Mouse (Mus musculus) macrophage (primary cell): ENCODE results near the gene Acaa1b. TPM values are rescaled to one million over a fixed set of nuclear protein-coding genes. Genes with fewer than 3 reads are reported as not detected.

Source experiments
- H3K27ac ChIP-seq: fragments of 350-480 bp; formaldehyde crosslinking; 2 replicates; pipeline ENCODE4 v1.9.0; 2021
- H3K36me3 ChIP-seq: fragments of 350-480 bp; formaldehyde crosslinking; 2 replicates; pipeline ENCODE4 v1.9.0; 2021; ENCODE audit errors: inconsistent target
- H3K4me3 ChIP-seq: fragments of 350-480 bp; formaldehyde crosslinking; 2 replicates; pipeline ENCODE4 v1.9.0; 2021; ENCODE audit errors: inconsistent target
- H3K79me2 ChIP-seq: fragments of 350-480 bp; formaldehyde crosslinking; 2 replicates; pipeline ENCODE4 v1.9.0; 2021; ENCODE audit errors: inconsistent target
- WGBS: methylation state at CpG from one replicate; pipeline ENCODE4 v1.1.7; 2026; ENCODE audit warnings: inconsistent platforms; ENCODE audit not compliant: missing documents; 5-methylcytosine and 5-hydroxymethylcytosine counted together
- polyA plus RNA-seq: library from polyadenylated mRNA; stranded (reverse); fragments of 250-400 nt; gene quantifications from 3 replicates; pipeline ENCODE4 v1.2.4, GENCODE M21; 2018; ENCODE audit warnings: inconsistent platforms
- total RNA-seq, 78 experiments: library from RNA; depleted of rRNA; stranded (reverse); fragments of 250-400 nt; gene quantifications; 1 replicate in 9 of 78; 2 replicates in 24 of 78; 3 replicates in 43 of 78; 4 replicates in 2 of 78; pipeline ENCODE4 v1.2.4; 2018; ENCODE audit warnings: inconsistent platforms in 56 of 78

Gene Acaa1b
- 1 to 10 TPM in 1 of 26 experiments, not detected in 25; 1.7 TPM for total RNA-seq (2018; cell fraction: chromatin; rRNA removed)
- under 1 TPM in 2 of 26 experiments, not detected in 24; 0.20 to 0.37 TPM for total RNA-seq (2018; cell fraction: cytosol; rRNA removed)
- total RNA-seq (2018; cell fraction: nucleus; rRNA removed) = not detected
- polyA plus RNA-seq = not detected in 3 replicates

DNA sequence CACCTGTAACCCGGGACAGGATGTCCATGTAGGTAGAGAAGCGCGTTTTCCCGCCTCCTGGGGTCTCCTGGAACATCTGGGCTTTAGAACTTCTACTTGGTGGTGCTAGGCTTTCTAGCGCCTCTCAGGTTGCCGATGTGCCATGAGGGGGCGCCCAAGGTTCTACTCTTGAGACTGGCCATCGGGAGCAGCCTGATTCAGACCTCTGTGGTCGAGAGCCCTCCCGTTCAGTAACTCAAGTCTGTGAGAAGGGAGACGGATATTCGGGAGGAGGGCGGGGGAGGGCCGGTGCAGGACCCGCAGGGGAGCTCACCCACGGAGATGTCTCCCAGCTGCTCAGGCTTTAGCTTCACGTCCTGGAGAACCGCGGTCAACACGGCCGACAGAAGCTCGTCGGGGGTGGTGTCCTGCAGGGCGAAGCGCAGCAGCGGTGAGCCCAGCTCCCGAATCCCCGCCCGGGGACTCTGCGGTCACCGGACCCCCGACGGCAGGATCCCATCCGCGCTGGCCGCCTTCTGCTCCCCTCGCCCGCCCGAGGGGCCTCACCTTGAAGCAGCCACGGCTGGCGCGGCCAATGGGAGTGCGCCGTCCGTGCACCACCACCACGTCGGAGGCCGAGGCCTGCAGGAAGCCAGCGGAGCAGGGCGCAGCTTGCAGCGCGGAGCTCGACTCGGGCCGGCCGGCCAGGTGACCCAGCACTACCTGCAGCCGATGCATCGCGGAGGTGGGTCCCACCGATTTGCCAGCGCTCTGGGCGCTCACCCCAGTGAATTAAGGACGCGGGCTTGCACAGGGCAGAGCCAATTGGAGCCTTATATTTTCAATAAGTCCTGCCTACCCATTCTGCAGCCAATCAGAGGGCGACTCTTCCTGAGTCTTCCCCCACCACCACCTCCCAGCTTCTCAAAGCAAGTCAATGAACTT is at the start of gene Acaa1b:
Acaa1b (minus strand) TSS at position 816 of the 924 bp plus-strand sequence.
- WGBS = 3% methylated on average over 64 of the region's 65 CpGs
- Histone ChIP-seq H3K4me3 (no peak within 1 kb of the TSS), H3K27ac (no peak within 1 kb of the TSS), H3K36me3 (no peaks in the 10 kb centered on the region), H3K79me2 (no peaks in the 10 kb centered on the region)

DNA sequence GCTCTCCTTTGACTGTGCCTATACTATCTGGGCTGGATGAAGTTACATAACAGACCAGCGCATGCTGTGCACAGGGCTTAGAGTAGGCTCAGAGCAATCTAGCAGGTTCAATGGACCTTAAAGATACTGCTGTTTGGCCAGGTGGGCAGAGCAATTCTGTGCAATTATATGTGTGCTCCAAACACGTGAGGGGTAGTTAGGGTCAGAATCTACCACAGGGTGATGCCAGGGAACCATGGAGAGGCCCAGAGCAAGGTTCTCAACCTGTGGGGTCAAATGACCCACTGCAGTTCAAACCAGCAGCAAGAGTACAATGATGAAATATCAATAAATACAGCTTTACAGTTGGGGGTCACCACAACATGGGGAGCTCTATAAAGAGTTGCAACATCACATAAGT is 49.8 kb upstream of the Acaa1b start:
- Histone ChIP-seq H3K4me3 (no peak overlapping the region), H3K27ac (no peak overlapping the region), H3K79me2 (no peaks in the 10 kb centered on the region), H3K36me3 (no peaks in the 10 kb centered on the region)
- 86% methylated on average over 2 of the region's 2 CpGs for whole genome bisulfite sequencing

DNA sequence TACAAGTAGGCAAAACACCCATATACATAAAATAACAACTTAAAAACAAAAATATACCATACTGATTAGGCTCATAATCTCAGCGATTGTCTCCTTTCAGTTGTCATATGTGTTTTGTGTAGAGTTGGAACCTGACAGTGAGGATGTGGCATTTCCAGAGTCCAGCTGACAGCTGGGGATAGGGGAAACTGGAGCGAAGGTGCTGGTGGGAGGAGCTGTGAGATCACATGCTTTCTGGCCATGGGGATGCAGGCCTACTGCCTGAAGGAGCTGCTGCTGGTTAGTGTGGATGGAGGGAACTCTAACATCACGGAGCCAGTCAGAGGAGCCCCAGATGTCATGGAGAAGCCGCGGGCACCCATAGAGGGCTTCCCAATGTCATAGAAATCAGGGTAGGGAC is 48.9 kb upstream of the Acaa1b start:
- Histone ChIP-seq H3K79me2 (no peaks in the 10 kb centered on the region), H3K4me3 (no peak overlapping the region), H3K36me3 (no peaks in the 10 kb centered on the region), H3K27ac (no peak overlapping the region)
- 96% methylated on average over 5 of the region's 5 CpGs for WGBS

DNA sequence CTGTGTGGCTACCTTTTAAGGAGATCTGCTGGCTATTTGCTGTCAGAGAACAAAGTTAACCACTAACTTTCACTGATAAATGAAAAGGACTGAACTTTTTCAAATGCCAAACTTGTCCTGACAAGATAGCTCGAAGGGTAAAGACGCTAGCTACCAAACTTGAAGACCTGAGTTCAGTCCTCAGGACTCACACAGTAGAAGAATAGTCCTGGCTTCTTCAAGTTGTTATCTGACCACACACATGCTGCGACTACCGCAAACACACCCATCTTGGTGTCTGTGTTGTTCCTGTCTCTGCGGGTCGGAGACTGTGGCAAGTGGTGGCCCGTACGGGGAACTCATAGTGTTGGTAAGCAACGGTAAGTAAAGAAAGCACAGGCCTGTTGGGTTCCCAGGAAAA is 46.7 kb upstream of the Acaa1b start:
- WGBS = 96% methylated on average over 9 of the region's 9 CpGs
- Histone ChIP-seq H3K4me3 (no peak overlapping the region), H3K79me2 (no peaks in the 10 kb centered on the region), H3K27ac (no peak overlapping the region), H3K36me3 (no peaks in the 10 kb centered on the region)

DNA sequence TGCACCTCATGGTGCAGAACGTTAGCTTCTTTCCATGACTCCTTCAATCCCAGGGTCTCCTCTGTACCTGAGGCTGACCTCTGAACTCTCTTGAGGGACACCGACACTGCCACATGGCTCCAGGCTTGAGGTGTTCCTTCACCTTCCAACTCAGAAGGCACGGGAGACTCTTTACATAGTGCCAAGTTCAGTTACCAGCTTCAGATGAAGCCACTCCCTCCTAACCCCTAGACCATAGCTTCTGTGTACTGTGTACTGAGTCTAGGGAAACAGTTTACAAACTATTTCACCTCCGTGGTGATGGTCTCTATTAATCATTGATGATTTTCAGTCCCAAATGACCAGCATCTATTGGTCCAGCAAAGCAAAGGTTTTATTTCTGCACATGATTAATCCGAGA is 44.8 kb upstream of the Acaa1b start:
- 91% methylated on average over 5 of the region's 5 CpGs for WGBS
- no peaks in the 10 kb centered on the region for H3K79me2 ChIP-seq
- no peak overlapping the region for H3K27ac ChIP-seq
- no peak overlapping the region for H3K4me3 ChIP-seq
- no peaks in the 10 kb centered on the region for H3K36me3 ChIP-seq

DNA sequence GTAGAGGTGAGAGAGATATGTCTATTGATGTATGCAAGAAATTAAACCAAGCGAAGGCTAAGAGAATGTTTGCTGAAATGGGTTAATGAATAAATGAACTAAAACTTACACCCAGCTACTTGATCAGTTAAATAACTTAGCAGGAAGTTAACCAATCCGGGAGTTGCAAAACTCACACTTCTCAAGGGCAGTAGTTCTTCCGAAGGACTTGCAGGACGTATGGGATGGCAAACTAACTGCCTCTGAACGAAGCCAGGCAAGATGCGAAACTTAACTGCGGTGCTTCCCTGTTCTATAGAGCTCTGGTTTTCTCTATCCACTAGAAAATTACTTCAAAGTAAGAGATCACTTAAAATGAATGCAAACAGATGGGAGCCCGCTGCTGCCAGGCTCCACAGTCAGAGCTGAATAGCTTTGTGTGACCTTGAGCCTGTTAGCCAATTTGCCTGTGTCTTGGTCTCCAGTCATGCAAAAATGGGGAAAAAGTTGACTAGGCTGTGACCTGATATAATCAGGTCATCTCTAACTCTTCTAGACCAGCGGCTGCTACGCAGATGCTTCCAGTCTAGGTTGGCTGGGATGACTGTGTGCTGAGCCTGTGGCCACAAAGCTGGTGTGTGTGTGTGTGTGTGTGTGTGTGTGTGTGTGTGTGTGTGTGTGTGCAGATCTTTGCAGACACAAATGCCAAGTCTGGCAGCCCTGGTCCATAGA is 42.4 kb upstream of the Acaa1b start:
- Histone ChIP-seq H3K4me3 (no peak overlapping the region), H3K27ac (no peak overlapping the region), H3K36me3 (no peaks in the 10 kb centered on the region), H3K79me2 (no peaks in the 10 kb centered on the region)
- WGBS = 73% methylated on average over 10 of the region's 10 CpGs

DNA sequence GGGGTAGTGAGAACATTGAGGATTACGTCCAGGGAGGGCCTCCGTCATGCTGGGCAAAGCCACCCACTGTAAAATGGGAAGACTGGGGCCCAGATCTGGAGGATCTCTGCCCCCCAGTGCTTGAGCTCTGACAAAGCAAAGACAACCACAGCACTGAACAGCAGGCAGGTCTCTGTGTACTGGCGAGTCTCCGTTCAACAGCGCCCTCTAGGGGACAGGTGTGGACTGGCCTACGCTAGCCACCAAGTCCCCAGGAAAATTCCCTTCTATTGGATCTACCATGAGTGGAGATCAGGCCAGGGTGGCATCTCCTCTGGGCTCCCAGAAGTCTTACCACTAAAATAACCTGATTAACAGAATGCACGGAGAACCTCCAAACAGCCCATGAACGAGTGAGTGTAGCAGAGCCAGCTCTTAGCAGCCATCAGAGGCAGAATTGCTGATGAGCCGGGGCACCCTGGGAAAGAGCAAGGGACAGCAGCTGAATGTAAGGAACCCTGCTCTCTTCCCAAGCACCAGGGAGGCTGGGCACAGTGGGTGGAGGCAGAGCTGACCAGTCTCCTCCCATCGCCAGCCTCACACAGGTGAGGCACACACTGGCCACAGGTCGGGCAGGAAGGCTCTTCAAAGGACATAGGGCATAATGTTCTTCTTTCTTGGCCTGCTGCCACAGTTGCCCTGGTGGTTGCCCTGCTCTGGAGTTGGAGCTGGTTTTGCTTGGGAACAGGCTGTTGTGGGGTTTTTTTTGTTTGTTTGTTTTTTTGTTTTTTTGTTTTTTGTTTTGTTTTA is 35.5 kb upstream of the Acaa1b start:
- H3K36me3 ChIP-seq = no peaks in the 10 kb centered on the region
- no peaks in the 10 kb centered on the region for H3K79me2 ChIP-seq
- no peak overlapping the region for H3K27ac ChIP-seq
- 48% methylated on average over 11 of the region's 11 CpGs for WGBS
- H3K4me3 ChIP-seq = no peak overlapping the region

DNA sequence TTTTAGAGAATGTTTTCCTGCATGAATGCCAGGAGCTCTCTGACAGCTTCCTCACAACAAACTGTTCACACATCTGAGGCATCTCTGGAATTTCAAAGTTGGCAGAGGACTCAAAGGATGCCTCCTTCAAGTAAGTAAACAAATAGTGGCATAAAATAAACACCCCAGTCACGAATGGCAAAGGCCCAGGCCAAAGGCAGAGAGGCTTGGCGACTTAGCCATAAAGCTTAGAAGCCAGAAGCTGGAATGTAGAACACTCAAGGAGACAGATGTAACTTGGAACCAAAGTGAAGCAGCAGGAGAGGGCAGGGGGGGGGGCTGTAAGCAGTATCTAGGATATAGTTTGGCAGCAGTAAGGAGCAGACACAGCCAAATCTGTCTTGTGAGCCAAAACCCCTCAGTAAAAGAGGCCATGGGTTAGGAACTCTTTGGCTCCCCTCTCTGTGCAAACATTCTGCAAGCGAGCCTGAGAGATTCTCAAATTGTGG is 24.4 kb upstream of the Acaa1b start:
- WGBS = 65% methylated on average over 3 of the region's 3 CpGs
- no peaks in the 10 kb centered on the region for H3K79me2 ChIP-seq
- H3K27ac ChIP-seq = no peak overlapping the region
- no peaks in the 10 kb centered on the region for H3K36me3 ChIP-seq
- H3K4me3 ChIP-seq = no peak overlapping the region

DNA sequence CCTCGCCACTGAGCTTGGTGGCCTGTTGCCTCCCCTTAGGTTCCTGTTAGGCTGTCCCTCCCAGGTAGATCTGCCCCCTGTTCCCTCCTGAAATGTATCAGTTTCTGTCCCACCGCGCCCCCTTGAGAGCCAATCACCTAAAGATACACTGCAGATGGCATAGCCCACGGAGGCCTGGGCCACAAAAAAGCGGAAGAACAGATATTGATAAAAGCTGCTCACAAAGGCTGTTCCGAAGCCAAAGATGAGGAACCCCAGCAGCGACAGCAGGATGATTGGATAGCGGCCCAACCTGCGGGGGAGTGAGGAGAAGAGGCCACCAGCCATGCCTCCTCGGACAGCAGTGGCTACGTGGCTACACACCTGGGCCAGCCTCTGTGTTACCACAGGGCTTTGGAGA is 22.4 kb upstream of the Acaa1b start:
- WGBS = 95% methylated on average over 11 of the region's 11 CpGs
- H3K36me3 ChIP-seq = no peaks in the 10 kb centered on the region
- H3K27ac ChIP-seq = no peak overlapping the region
- H3K4me3 ChIP-seq = no peak overlapping the region
- H3K79me2 ChIP-seq = no peaks in the 10 kb centered on the region

DNA sequence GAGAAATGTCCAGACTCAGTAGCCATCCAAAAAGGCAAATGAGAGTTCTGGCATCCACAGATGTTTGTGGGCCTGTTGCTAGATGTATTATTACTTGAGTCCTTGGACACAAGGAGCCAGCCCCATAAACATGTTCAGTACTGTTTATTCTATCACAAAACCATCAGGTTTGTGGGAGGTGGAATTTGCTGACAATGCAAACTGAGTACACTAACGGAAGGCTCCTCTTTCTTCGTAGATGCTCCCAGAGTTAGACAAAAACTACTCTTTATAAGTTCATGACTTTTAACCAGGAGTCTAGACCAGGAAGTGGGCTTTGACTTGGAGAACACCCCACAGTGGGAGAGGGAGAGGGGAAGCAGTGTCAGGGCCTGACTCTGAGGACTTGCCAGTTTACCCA is 10.7 kb upstream of the Acaa1b start:
- Histone ChIP-seq H3K27ac (no peak overlapping the region), H3K4me3 (no peak overlapping the region), H3K79me2 (no peaks in the 10 kb centered on the region), H3K36me3 (no peaks in the 10 kb centered on the region)
- 100% methylated on average over 2 of the region's 2 CpGs for WGBS

DNA sequence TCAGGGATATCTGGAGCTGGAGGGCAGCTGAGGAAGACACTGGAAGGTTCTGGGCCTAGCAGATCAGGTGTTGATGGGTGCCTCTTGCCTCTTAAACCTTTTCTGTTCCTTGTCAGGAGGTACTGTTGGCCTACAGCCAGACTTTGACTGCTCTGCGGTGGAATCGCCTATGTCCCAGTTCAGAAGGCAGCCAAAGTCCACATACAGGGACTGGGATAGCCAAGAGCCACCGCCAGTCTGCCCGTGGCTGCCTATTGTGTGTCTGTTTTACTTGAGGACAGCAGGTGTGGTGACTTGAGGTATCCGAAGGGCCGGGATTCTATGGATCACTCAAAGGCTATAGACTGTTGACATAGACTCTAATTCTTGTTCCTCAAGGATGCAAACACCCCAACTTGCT is 8.7 kb upstream of the Acaa1b start:
- Histone ChIP-seq H3K4me3 (no peak overlapping the region), H3K79me2 (no peaks in the 10 kb centered on the region), H3K36me3 (no peaks in the 10 kb centered on the region), H3K27ac (no peak overlapping the region)
- 95% methylated on average over 6 of the region's 6 CpGs for WGBS

DNA sequence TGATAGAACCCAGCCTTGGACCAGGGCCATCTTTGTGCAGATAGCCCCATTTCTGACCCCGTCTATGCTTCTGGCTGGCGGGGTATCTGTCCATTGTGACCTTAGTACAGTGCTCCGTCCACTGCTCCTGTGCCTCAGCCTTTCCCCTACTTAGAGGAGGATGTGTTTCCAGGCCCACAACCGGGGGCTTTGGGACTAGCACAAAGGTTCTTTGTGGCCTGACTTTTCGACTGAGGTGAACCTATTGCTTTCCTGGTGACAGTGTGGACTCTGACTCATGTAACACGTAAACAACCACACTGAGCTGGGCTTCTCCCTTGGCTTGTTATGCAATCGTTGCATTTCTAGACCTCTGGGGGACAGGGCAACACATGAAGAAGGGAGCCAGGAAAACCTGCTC is 7.8 kb upstream of the Acaa1b start:
- Histone ChIP-seq H3K79me2 (no peaks in the 10 kb centered on the region), H3K4me3 (no peak overlapping the region), H3K36me3 (no peaks in the 10 kb centered on the region), H3K27ac (no peak overlapping the region)
- WGBS = 76% methylated on average over 7 of the region's 7 CpGs

DNA sequence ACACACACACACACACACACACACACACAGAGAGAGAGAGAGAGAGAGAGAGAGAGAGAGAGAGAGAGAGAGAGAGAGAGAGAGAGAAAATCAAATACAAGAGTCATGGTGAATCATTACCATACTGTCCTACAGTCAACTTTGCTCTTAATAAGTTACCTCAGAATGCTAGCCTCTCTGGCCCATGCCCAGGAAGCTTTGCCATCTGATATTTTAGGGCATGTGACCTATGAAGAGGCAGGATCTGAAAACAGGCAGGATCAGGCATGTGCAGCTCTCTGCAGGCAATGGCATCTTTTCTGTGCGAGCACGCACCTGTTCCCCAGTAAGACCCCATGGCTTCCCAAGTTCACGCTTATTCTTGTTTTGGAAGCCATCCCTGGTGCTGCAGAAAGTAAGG is 3.8 kb upstream of the Acaa1b start:
- Histone ChIP-seq H3K79me2 (no peaks in the 10 kb centered on the region), H3K27ac (no peak overlapping the region), H3K4me3 (no peak overlapping the region), H3K36me3 (no peaks in the 10 kb centered on the region)
- WGBS = 93% methylated on average over 3 of the region's 3 CpGs

DNA sequence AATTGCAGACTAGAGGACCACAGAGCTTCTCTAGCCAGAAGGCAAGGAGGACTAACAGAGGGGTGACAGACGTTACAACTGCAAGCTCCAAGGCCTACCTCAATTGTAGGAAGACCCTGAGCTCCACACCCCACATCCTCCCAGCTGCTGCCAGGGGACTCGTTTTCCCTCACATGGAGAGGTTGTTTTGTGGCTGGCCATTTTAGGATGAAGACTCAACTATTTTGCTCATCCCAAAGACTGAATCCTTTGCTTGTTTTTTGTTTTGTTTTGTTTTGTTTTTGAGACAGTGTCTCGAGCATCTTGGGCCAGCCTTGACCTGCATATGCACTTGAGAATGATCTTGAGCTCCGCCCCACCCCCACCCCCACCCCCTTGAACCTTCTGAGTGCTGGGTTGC is 2.0 kb upstream of the Acaa1b start, which contains the start of gene Gm47289:
Gm47289 (plus strand) TSS at position 301 of the 400 bp plus-strand sequence.
- WGBS = 70% methylated on average over 4 of the region's 4 CpGs
- no peaks in the 10 kb centered on the region for H3K79me2 ChIP-seq
- no peak within 1 kb of the TSS for H3K27ac ChIP-seq
- H3K36me3 ChIP-seq = no peaks in the 10 kb centered on the region
- no peak within 1 kb of the TSS for H3K4me3 ChIP-seq
